Mouse (Mus musculus): ENCODE data around the gene Rps6ka5. TPM values are rescaled to one million over a fixed set of nuclear protein-coding genes. Genes with fewer than 3 reads are reported as not detected.

Rps6ka5 gene
- polyA plus RNA-seq, 1 experiment from 2014 or later, result 7.0 TPM

DNA sequence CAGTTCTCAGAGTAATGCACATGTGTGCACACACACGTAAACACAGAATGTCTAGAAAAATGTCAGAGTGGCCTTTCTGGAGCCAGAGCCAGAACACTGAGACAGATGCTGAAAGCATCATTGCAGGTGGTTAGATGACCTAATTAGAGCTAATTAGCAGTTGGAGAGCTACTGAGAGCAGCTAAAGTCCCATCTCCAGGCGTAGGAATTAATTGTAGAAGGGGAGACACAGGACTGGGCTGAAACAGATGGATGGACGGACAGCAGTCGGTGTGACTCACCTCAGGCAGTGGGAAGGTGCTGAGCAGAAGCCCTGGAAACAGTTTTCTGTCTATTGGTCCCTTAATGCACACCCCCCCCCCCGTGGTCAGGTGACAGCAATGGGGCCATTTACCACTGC is 8.4 kb upstream of the Rps6ka5 start:
- 71% methylated on average over 5 of the region's 5 CpGs for WGBS
- Histone ChIP-seq H3K4me2 (ENCODE audit: low read length) (no peak overlapping the region), H3K9me3 (replicated peaks; ENCODE audit: control insufficient read depth, low read length, poor library complexity, severe bottlenecking) (no peaks in the 10 kb centered on the region)

DNA sequence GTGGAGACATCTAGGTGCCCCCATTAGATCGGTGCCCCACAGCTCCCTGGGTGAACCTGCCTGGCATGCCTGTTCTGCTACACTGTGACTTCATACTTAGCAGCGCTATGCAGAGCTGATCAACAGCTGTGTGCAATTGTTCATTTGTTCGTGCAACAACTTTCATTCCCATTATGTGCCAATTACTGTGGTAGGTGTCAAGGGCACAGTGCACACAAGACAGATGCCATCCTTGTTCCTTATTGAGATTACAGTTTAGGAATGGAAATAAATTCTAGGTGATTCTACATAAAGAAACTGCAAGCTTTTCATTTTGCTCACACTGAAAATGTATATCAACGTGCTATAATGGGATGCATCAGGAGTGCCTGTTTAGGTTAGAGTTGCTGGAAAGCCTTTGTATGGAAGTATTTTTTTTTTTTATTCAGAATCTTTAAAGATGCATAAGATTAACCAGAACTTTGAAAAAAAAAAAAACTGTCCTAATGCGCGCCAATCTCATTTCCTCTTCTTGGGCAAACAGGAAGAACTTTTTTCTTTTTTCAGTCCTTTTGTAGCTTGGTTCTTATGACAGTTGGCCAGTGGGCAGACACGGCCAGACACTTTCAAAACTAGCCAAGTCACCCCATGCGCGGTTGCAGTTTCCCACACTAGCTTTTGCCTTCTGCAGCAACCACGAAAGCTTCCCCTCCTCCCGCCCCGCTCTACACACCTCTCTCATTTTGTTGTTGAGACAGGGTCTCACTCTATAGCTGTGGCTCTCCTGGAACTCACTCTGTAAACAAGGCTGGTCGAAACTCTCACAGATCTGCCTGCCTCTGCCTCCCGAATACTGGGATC is 2.1 kb upstream of the Rps6ka5 start:
- H3K4me2 ChIP-seq (ENCODE audit: low read length), result no peak overlapping the region
- no peaks in the 10 kb centered on the region; the same call in 1 of the 2 replicates for H3K27me3 ChIP-seq (ENCODE audit: control insufficient read depth, insufficient read depth, low read depth, low read length)
- H3K27ac ChIP-seq (ENCODE audit: low read length), result no peak overlapping the region
- 77% methylated on average over 14 of the region's 14 CpGs for WGBS
- no peak for ATAC-seq
- H3K9ac ChIP-seq (ENCODE audit: low read depth, low read length), result no peak overlapping the region
- no peaks in the 10 kb centered on the region for H3K36me3 ChIP-seq (ENCODE audit: control insufficient read depth, insufficient read depth, low read length)
- H3K4me3 ChIP-seq (ENCODE audit: low read depth, low read length), result no peak overlapping the region
- H3K4me1 ChIP-seq (ENCODE audit: control insufficient read depth, insufficient read depth, low read length), result peaks cover 2% of the 10 kb centered on the region
- H3K9me3 ChIP-seq (replicated peaks; ENCODE audit: control insufficient read depth, low read length, poor library complexity, severe bottlenecking), result no peaks in the 10 kb centered on the region

More for the DNA sequence above, 8.4 kb upstream of the Rps6ka5 start:
- H3K4me1 ChIP-seq (ENCODE audit: control insufficient read depth, insufficient read depth, low read length), result no peaks in the 10 kb centered on the region
- H3K27me3 ChIP-seq (ENCODE audit: control insufficient read depth, insufficient read depth, low read depth, low read length), result no peaks in the 10 kb centered on the region
- H3K4me3 ChIP-seq (ENCODE audit: low read depth, low read length), result no peak overlapping the region
- ATAC-seq, result no peak
- H3K27ac ChIP-seq (ENCODE audit: low read length), result no peak overlapping the region
- no peak overlapping the region for H3K9ac ChIP-seq (ENCODE audit: low read depth, low read length)
- no peaks in the 10 kb centered on the region for H3K36me3 ChIP-seq (ENCODE audit: control insufficient read depth, insufficient read depth, low read length)

DNA sequence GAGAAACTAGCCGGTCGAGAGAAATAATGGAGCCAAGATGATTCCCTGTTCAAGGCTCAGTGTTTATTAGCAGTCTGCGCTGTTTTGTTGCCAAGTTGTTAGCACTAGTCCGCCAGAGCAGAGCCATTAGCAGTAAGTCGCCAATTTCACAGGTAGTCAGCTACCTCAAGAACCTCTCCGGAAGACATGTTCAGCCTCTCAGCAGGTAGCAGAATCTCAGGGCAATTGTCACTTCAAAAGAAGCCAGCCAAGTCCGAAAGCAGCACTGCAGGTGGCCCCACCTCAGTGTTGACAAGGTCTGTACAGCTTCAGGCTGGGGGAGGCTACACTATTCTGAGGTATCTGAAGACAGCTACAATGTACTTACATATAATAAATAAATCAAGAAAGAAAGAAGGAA is 1.1 kb upstream of the Rps6ka5 start:
- Histone ChIP-seq H3K4me2 (ENCODE audit: low read length) (no peak overlapping the region), H3K27ac (ENCODE audit: low read length) (no peak overlapping the region), H3K4me3 (ENCODE audit: low read depth, low read length) (no peak overlapping the region), H3K9ac (ENCODE audit: low read depth, low read length) (no peak overlapping the region), H3K27me3 (ENCODE audit: control insufficient read depth, insufficient read depth, low read depth, low read length) (no peaks in the 10 kb centered on the region; the same call in 1 of the 2 replicates), H3K36me3 (ENCODE audit: control insufficient read depth, insufficient read depth, low read length) (no peaks in the 10 kb centered on the region), H3K9me3 (replicated peaks; ENCODE audit: control insufficient read depth, low read length, poor library complexity, severe bottlenecking) (no peaks in the 10 kb centered on the region), H3K4me1 (ENCODE audit: control insufficient read depth, insufficient read depth, low read length) (peaks cover 10% of the 10 kb centered on the region)
- no peak for ATAC-seq
- 55% methylated on average over 7 of the region's 7 CpGs for WGBS

- H3K9ac ChIP-seq (ENCODE audit: low read depth, low read length), result no peak overlapping the region
- H3K27ac ChIP-seq (ENCODE audit: low read length), result 0 out of 2 replicates have a peak overlapping the region, but pooled peaks have one; percentile 95
- no peaks in the 10 kb centered on the region for H3K36me3 ChIP-seq (ENCODE audit: control insufficient read depth, insufficient read depth, low read length)
- H3K4me2 ChIP-seq (ENCODE audit: low read length), result peak overlapping the region; percentile 62
- peak overlapping the region; percentile 91 for H3K4me3 ChIP-seq (ENCODE audit: low read depth, low read length)
- no peaks in the 10 kb centered on the region; the same call in 1 of the 2 replicates for H3K27me3 ChIP-seq (ENCODE audit: control insufficient read depth, insufficient read depth, low read depth, low read length)
- H3K9me3 ChIP-seq (replicated peaks; ENCODE audit: control insufficient read depth, low read length, poor library complexity, severe bottlenecking), result no peaks in the 10 kb centered on the region
- no peak for ATAC-seq
- WGBS, result 4% methylated on average over 17 of the region's 17 CpGs
- H3K4me1 ChIP-seq (ENCODE audit: control insufficient read depth, insufficient read depth, low read length), result peaks cover 13% of the 10 kb centered on the region
These were observed 1.4 kb downstream of the Rps6ka5 start for GRCm38 (mm10) chr12:100725458-100725786.

DNA sequence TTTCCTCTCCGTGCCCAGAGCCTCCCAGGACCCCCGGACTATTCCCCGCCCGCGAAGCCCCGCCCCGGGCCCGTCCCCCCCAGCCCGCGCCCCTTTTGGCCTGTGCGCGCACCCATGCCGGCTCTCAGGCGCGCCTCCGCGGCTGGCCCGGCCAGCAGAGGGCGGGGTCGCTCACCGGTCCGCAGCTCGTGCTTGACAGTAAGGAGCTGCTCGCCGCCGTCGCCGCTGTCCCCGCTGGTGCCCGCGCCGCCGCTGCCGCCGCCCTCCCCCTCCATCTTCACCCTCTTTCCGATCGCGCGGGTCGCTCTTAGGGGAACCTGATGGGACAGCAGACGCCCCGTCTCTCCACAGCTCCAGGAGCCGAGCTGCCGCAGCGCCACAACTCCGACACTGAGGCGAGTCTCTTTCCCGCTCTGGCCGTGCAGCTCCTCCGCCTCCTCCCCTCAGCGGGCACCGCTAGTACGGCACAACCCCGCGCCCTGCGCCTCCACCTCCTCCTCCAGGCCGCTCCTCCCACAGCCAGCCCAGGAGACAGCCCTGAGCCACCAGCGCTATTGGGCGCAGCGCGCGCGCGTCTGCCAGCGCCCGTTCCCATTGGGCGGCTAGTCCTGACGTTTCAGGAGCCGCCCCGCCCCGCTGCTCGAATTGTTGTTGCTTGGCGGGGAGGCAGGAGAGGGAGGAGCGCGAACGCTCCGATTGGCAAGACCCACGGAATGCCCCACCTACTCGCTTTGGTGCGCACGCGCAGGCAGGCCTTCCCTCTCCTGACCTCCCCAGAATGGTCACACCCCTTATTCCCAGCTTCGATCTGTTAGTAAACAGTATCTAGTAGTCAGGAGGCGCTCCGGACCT is 2.0 kb downstream of the Rps6ka5 start:
- H3K27ac ChIP-seq (ENCODE audit: low read length), result peak overlapping the region; percentile 95
- H3K36me3 ChIP-seq (ENCODE audit: control insufficient read depth, insufficient read depth, low read length), result no peaks in the 10 kb centered on the region
- peaks cover 13% of the 10 kb centered on the region for H3K4me1 ChIP-seq (ENCODE audit: control insufficient read depth, insufficient read depth, low read length)
- WGBS, result under 1% methylated on average over 78 of the region's 85 CpGs
- H3K4me3 ChIP-seq (ENCODE audit: low read depth, low read length), result peak overlapping the region; percentile 91
- H3K9ac ChIP-seq (ENCODE audit: low read depth, low read length), result peak overlapping the region; percentile 79
- no peaks in the 10 kb centered on the region for H3K9me3 ChIP-seq (replicated peaks; ENCODE audit: control insufficient read depth, low read length, poor library complexity, severe bottlenecking)
- H3K27me3 ChIP-seq (ENCODE audit: control insufficient read depth, insufficient read depth, low read depth, low read length), result no peaks in the 10 kb centered on the region; the same call in 1 of the 2 replicates
- peak overlapping the region; percentile 81 for H3K4me2 ChIP-seq (ENCODE audit: low read length)
- peak; percentile 100 for ATAC-seq

GRCm38 (mm10) chr12:100724182-100724581 is 2.6 kb downstream of the Rps6ka5 start:
- Histone ChIP-seq H3K9me3 (replicated peaks; ENCODE audit: control insufficient read depth, low read length, poor library complexity, severe bottlenecking) (no peaks in the 10 kb centered on the region), H3K9ac (ENCODE audit: low read depth, low read length) (peak overlapping the region; percentile 79), H3K4me2 (ENCODE audit: low read length) (peak overlapping the region; percentile 81), H3K4me3 (ENCODE audit: low read depth, low read length) (peak overlapping the region; percentile 91), H3K27ac (ENCODE audit: low read length) (peak overlapping the region; percentile 95), H3K4me1 (ENCODE audit: control insufficient read depth, insufficient read depth, low read length) (peaks cover 13% of the 10 kb centered on the region), H3K36me3 (ENCODE audit: control insufficient read depth, insufficient read depth, low read length) (no peaks in the 10 kb centered on the region), H3K27me3 (ENCODE audit: control insufficient read depth, insufficient read depth, low read depth, low read length) (no peaks in the 10 kb centered on the region; the same call in 1 of the 2 replicates)
- no peak; the same call in 1 of the 2 replicates for ATAC-seq
- WGBS, result under 1% methylated on average over 8 of the region's 8 CpGs

DNA sequence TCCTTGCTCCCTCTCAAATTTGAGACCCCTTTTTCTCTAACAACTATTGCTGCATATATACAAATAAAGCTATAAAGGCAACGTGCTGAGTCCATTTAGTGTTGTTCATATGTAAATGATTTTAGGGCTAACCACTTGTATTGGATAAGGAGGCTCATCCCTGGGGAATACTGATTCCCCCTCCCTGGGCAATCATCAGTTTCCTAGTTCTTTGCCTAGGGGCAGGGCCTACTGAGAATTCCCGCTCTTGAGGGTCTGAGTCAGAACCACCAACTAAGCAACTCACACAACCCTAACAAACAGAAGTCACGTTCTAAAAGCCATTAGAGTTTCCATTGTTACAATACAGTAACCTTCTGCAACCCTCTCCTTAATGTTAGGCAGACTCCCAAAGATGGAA is 6.0 kb downstream of the Rps6ka5 start:
- Histone ChIP-seq H3K27ac (ENCODE audit: low read length) (no peak overlapping the region), H3K36me3 (ENCODE audit: control insufficient read depth, insufficient read depth, low read length) (no peaks in the 10 kb centered on the region), H3K27me3 (ENCODE audit: control insufficient read depth, insufficient read depth, low read depth, low read length) (no peaks in the 10 kb centered on the region), H3K4me3 (ENCODE audit: low read depth, low read length) (no peak overlapping the region), H3K9me3 (replicated peaks; ENCODE audit: control insufficient read depth, low read length, poor library complexity, severe bottlenecking) (no peaks in the 10 kb centered on the region), H3K9ac (ENCODE audit: low read depth, low read length) (no peak overlapping the region), H3K4me2 (ENCODE audit: low read length) (no peak overlapping the region), H3K4me1 (ENCODE audit: control insufficient read depth, insufficient read depth, low read length) (peaks cover 13% of the 10 kb centered on the region)
- 45% methylated on average over 3 of the region's 3 CpGs for WGBS
- no peak for ATAC-seq

GRCm38 (mm10) chr12:100717446-100717845 is 9.3 kb downstream of the Rps6ka5 start:
- H3K9me3 ChIP-seq (replicated peaks; ENCODE audit: control insufficient read depth, low read length, poor library complexity, severe bottlenecking), result no peaks in the 10 kb centered on the region
- H3K4me3 ChIP-seq (ENCODE audit: low read depth, low read length), result no peak overlapping the region
- no peak overlapping the region for H3K27ac ChIP-seq (ENCODE audit: low read length)
- H3K36me3 ChIP-seq (ENCODE audit: control insufficient read depth, insufficient read depth, low read length), result no peaks in the 10 kb centered on the region
- H3K27me3 ChIP-seq (ENCODE audit: control insufficient read depth, insufficient read depth, low read depth, low read length), result no peaks in the 10 kb centered on the region
- H3K4me2 ChIP-seq (ENCODE audit: low read length), result no peak overlapping the region
- H3K9ac ChIP-seq (ENCODE audit: low read depth, low read length), result no peak overlapping the region
- no peak for ATAC-seq
- H3K4me1 ChIP-seq (ENCODE audit: control insufficient read depth, insufficient read depth, low read length), result peaks cover 3% of the 10 kb centered on the region; the same call in 1 of the 2 replicates

- WGBS, result 81% methylated on average over 4 of the region's 4 CpGs
These were observed 9.8 kb downstream of the Rps6ka5 start for GRCm38 (mm10) chr12:100716969-100717368.

More at GRCm38 (mm10) chr12:100716969-100717368, 9.8 kb downstream of the Rps6ka5 start:
- no peaks in the 10 kb centered on the region for H3K27me3 ChIP-seq (ENCODE audit: control insufficient read depth, insufficient read depth, low read depth, low read length)
- H3K27ac ChIP-seq (ENCODE audit: low read length), result no peak overlapping the region
- no peak overlapping the region for H3K4me2 ChIP-seq (ENCODE audit: low read length)
- no peak overlapping the region for H3K4me3 ChIP-seq (ENCODE audit: low read depth, low read length)
- H3K9ac ChIP-seq (ENCODE audit: low read depth, low read length), result no peak overlapping the region
- no peaks in the 10 kb centered on the region for H3K36me3 ChIP-seq (ENCODE audit: control insufficient read depth, insufficient read depth, low read length)
- H3K9me3 ChIP-seq (replicated peaks; ENCODE audit: control insufficient read depth, low read length, poor library complexity, severe bottlenecking), result no peaks in the 10 kb centered on the region
- H3K4me1 ChIP-seq (ENCODE audit: control insufficient read depth, insufficient read depth, low read length), result peaks cover 2% of the 10 kb centered on the region; the same call in 1 of the 2 replicates
- no peak for ATAC-seq
